Mouse (Mus musculus) retina, adult 2 months (tissue): Measurements from ENCODE around the gene Mrap2.

Experiments
- DNase-seq: peaks from one replicate; pipeline ENCODE4 v3.0.0-alpha.2; 2012; ENCODE audit warnings: low read depth, low spot score

The Mrap2 gene

GRCm38 (mm10) chr9:87178534-87178933, 34.4 kb downstream of the Mrap2 start:
- no peak for DNase-seq

GRCm38 (mm10) chr9:87182231-87182630, 38.1 kb downstream of the Mrap2 start:
- no peak for DNase-seq

GRCm38 (mm10) chr9:87187336-87187735, 43.2 kb downstream of the Mrap2 start:
- no peak for DNase-seq

- no peak for DNase-seq
Measured at GRCm38 (mm10) chr9:87193721-87194120, 49.6 kb downstream of the Mrap2 start.

GRCm38 (mm10) chr9:87197277-87197676, 53.2 kb downstream of the Mrap2 start:
- no peak for DNase-seq

- DNase-seq, result no peak
Measured at GRCm38 (mm10) chr9:87198036-87198435, 53.9 kb downstream of the Mrap2 start.

GRCm38 (mm10) chr9:87200426-87200825, 56.3 kb downstream of the Mrap2 start:
- no peak for DNase-seq

GRCm38 (mm10) chr9:87200919-87201318, 56.8 kb downstream of the Mrap2 start:
- no peak for DNase-seq

- DNase-seq, result no peak
Measured at GRCm38 (mm10) chr9:87202431-87202830, 58.3 kb downstream of the Mrap2 start.

- no peak for DNase-seq
Measured at GRCm38 (mm10) chr9:87210830-87211339, 66.8 kb downstream of the Mrap2 start.

GRCm38 (mm10) chr9:87213204-87213603, 69.1 kb downstream of the Mrap2 start:
- no peak for DNase-seq
